Mouse (Mus musculus) spleen, adult 2 months (tissue): ENCODE measurements around the gene Peli2.

Experiments
- CTCF ChIP-seq: fragments of 200-500 bp; IDR thresholded peaks from 2 replicates; pipeline ENCODE4 v1.5.1; 2011; ENCODE audit warnings: mild to moderate bottlenecking, inconsistent platforms; ENCODE audit not compliant: insufficient read depth, insufficient read length, insufficient replicate concordance; ENCODE audit errors: extremely low read depth
- POLR2A ChIP-seq: fragments of 200-500 bp; IDR thresholded peaks from 2 replicates; pipeline ENCODE4 v1.6.1; 2011; ENCODE audit warnings: low read depth, low read length, inconsistent platforms

DNA sequence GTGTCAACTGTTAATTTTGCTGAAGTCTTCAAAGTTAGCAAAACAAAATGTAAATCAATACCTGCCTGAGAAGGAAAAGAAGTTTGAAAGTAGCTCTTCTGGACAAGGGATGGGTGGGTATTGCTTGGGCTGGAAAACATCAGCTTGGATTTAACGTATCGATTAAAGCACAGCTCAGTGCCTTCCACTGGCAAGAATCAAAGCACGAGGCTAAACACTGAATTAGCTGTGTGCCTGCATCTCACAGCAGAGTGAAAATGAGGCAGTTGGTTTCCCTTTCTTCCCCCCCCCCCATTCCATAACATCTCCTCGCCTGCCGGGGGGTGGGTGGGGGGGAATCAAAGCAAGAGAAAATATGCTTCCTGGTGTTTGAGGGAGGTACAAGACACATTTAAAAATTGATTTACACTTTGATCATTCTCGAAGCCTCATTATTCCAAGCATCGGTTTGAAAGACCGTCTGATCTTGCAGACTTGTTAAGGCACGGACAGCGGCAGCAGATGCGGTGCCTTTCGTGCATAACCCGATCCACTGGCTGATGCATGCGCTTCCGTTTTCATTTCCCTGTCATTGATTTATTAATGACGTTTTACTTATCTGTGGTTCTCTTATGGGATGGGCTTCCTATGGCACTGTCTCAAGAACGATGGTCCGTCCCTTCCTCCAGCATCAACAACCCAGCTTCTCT, 203.3 kb downstream of the Peli2 start:
- TF ChIP-seq CTCF, result no peak
- no peak for TF ChIP-seq POLR2A
